Mouse (Mus musculus) adrenal gland, adult (tissue): ENCODE measurements at regions not wholly inside any gene's neighbourhood (a gene's known extent, or its start where the extent isn't known, plus 50 kb on each side); places are given as distances from the start of the nearest gene placed in this dataset.

ENCODE experiments used
- DNase-seq, 2 experiments: peaks; one replicate each; pipeline ENCODE4 v3.0.0; 2022 to 2023; ENCODE audit warnings: low spot score in 1 of 2; ENCODE audit not compliant: inconsistent age in 2 of 2

- DNase-seq, result no peak
Observed at GRCm38 (mm10) chr19:52878812-52879502, 161.1 kb downstream of the Xpnpep1 start.

GRCm38 (mm10) chr19:52866635-52867034 is 173.4 kb downstream of the Xpnpep1 start:
- no peak for DNase-seq

DNA sequence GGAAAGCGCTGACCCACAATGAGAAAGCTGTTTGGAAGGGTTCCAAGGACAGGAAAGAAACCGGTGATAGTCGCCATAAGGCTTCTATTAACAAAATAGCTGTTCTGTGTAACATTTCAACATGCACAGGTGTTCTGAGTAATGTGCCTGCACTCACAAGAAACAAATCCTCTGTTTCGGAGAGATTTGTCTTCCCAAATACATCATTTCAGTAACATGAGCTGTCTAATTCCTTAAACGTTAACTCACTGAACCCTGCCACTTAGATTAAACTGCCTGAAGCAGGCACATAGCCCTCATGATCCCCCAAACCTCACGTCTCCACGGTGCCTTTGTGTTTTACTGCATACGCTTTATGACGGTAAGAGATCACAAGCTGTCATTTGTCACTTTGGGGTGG is 178.4 kb downstream of the Xpnpep1 start:
- no peak for DNase-seq

- peak in 1 of 2 experiments; percentile 32 for DNase-seq
Observed at GRCm38 (mm10) chr19:52854068-52854682, 185.8 kb downstream of the Xpnpep1 start.

DNA sequence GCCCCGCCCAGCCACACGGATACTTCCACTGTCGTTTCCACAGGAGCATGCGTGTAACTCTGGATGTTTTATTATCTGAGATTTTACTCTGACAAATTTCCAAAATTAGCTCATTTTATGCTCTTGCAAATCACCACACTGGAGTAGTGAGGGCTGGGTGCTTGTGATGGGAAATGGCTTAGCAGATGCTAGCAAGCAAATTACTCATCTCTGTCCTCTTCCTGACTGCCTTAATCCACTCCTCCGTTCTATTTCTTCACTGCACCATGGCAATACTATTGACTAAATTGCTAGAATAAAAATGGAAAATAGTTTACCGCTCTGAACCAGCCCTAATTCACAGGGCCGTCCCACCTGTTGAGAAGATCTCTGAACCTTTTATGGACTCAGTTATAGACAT is 223.8 kb downstream of the Xpnpep1 start:
- no peak for DNase-seq

- no peak for DNase-seq
Observed at GRCm38 (mm10) chr19:52812046-52812445, 228.0 kb downstream of the Xpnpep1 start.

DNA sequence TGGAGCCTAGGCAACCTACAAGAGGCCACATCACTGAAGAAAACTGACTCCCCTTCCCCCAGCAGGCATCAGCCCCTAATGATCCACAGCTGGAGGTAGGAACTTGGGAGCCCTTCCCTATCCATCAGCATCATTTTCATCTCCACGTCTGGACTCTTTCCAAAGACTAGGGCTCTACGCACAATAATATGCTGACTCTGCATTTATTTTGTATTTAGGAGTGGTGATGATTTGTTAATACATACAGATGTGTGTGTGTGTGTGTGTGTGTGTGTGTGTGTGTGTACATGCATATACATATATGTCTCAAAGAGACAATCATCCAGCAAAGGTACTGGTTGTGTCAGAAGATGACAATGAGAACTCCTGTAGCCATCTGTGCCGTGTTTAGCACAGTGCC is 251.2 kb downstream of the Xpnpep1 start:
- DNase-seq, result no peak

DNA sequence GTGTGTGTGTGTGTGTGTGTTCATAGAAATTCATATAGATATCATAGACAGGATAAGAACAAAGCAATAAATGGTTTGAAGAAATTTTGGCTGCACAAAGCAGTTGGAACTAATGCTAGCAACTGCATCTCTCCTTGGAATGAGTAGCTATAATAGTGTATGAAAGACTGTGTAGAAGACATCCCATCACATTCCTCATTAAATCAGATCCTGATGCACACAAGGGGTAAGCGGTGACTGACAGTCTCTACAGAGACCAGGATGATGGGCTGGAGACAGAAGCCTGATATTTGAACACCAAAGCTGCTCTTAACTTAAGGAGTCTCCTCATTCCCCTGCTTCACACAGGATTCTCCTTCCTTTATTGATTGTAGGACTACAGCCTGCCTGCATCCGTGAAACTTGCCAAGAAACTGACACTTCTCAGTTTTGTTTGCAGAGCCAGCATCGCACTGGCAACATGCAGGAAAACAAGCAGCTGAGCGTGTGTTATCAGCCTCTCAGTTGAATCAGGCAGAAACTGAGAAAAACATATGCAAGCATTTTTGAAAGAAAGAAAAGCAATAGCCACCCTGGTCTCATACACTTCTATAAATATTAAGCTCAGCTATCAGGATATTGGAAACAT is 271.1 kb downstream of the Xpnpep1 start:
- no peak for DNase-seq

DNA sequence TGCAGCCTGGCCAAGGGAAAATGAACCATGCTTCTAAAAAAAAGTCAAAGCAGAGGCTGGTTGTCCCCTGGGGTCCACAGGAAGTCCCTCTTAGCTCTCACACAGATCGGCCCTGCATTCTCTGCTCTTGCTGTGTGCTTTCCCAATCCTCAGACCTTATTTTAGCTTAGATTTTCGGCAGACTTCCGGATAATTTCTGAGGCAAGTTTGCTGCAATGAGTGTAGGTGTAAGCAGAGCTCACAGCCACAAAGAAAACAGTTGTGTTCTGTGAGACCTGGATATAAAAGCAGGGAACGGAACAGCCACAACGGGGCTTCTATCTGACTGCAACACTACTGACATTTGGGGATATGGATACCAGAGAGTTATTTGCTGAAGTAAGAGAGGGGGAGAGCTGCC is 271.9 kb downstream of the Xpnpep1 start:
- DNase-seq, result no peak

DNA sequence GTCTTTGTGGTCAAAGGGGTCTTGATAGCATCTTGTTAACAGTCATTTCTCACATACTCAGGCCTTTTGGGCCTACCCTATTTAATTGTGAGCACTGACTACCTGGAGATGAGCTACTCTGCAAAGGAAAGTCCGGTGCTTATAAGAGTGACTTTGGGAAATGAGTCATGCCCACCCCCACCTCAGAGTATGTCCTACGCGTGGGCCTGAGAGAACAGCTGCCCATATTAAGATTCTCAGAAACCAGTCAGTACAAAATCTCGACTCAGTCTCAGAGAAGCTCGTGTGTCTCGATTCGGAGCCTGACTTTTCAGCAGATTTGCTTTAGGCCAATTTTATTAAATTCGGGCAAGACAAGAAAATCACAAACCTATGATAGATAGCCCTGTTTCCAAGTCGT is 301.1 kb downstream of the Xpnpep1 start:
- DNase-seq, result no peak

DNA sequence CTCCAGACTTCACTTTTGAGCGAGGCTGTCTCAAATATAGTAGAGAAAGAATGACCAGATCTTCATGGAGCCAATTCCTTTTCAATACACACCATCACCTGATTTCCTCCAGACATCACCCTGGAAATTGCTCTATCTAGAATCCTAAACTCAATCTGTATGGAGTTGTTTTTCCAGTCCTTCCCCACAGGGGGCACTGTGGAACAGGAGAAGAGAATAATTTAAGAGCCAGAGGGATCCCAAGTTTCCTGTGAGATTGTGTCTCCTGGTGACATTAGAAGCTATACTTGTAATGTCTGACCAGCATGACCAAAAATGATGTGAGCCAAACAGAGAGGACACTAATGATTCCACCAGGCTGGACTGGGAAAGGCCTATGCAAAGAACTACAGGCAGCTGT is 318.2 kb downstream of the Xpnpep1 start:
- DNase-seq, result no peak

DNA sequence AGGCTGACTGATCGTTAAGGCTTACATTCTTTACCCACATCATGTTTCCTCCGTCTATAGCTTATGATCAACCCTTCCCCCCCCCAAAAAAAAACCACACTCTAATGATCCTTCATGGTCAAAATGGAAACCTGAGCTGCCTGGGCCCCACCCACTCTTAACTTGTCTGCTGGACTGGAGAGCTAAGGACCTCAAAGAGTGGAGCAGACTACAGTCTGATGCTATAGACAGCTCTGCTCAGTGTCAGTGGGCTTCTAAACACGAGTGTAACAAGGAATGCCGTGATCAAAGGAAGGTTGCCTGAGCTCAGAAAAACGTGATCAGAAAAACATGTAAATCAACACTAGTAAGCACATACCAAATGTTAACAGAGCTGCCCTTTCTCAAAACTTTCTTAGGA is 324.7 kb downstream of the Xpnpep1 start:
- DNase-seq, result no peak

DNA sequence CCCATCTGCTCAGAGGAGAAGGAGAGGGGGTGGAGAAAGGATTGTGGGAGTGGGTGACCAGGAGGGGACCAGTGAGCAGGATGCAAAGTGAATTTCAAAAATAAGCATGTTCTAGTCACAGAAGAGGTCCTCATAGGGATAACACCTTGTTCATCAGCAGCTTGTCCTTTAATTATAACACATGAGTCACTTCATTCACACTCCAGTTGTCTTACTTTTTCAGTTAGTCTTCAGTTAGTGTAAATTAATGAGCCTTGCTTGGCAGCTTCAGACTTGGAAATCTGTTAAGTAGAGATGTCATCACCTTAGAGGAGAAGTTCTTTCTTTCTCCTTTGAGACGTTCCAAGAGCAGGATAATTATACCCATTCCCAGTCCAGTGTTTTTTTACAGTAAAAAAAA is 332.3 kb downstream of the Xpnpep1 start:
- no peak for DNase-seq

DNA sequence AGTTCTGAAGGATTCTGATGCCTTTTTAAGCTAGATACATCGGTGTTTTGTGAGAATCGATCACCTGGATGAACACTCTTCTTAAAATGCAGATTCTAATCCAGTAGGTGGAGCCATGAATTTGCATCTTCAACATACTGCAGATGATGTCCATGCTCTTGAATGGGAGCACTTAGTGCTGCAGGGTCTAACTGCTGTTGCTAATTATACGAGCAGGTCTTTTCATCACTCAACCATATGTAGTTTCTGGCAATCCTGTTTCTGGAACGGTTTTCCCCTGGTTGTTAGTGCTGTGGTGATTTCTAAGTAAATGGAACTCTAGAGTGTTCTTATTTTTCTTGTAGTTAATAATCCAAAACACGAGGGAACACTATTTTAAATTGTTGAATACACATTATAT is 379.0 kb downstream of the Xpnpep1 start:
- no peak for DNase-seq

DNA sequence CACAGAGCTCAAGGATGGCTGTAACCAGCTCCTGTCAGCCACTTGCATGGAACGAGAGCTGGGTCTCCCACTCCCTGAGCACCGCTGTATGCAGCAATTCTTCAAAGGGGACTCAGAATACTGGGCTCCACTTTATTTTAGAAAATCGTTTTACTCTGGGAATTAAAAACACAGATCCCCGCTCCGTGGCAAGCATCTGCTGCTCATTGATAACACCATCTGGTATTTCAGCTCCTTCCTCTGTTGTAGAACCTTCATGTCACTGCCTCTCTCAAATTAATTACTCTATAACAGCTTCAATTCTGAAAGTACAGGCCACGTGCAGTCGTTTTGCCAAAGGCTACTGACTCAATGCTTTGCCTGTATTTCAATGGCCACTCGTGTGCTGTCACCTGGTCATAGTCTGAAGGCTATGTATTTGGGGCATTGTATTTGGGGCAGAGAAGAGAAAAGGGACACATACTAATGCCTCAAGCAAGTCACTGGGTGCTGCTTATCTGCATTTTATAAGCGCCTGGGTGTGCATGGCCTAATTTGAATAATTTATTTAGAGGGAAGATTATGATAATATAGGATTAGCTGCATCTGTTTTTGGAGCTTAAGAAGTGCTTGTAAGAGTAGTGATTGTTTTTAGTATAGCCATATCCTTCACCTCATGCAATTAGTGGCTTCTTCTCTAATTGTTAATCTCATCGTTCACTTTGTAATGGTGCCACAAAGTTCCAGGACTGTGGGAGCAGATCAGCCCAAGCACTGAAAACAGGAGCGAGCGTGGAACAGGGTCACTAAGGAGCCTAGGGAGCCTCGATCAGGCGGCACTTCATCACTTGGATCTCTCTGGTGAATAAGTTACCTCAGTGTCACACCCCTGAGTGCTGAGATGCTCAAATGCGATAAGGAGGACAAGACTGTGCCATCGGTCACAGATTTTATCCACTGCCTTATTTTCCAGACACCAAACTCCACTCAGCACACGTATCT is 383.3 kb downstream of the Ins1 start:
- no peak for DNase-seq

DNA sequence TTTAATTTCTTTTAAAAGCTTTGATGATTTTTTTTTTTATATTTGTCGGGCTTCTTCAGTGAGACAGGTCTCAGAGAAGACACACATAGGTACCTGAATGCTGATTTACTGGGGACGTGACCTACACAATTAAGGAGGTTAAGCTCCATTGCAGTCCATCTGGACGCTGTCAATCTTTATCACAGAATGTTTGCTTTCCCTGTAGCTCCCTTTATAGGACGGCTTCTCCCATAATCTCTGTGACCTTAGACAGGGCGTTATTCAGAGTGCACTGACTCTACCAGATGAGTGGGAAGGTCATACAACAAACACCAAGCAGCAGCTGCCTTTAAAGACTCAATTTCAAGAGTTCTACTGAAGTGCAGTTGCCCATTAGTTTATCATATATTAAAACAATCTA is 376.1 kb downstream of the Ins1 start:
- no peak for DNase-seq

DNA sequence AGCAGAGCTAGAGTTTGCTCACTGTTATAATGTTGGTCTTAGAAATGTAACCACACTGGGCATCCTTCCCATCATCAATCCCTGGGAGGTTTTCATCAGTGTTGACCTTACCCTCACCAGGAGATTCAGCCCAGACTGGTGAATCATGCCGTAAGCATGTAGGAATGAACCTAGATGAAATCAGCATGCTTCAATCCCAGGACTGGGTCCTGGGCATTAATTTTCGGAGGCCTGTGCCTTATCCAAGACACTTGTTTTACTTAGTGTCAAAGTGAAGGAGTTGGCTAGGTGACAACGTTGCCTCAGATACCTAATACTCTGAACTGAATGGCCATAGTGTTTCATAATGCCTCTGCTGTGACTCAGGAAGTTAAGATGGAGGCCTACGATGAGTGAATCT is 368.4 kb downstream of the Ins1 start:
- no peak for DNase-seq

DNA sequence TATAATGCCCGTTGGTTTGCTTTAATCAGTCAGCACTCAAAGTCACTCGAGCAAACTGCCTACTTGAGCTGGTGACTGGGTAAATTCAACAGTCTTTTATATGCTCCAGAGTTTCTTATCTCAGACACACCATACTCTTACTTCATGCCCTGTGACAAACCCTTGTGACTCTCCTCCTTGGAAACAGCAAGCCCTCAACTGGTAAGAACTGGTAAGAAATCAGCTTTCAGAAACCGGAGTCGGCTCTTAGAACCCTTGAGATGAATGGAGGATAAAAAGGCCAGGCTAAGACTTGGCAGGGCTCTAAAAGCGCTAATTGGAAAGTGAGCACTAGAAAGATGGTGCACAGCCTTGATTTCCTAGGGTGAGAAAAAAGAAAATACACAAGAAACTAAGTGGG is 360.2 kb downstream of the Ins1 start:
- no peak for DNase-seq

GRCm38 (mm10) chr19:52623496-52623895 is 359.4 kb downstream of the Ins1 start:
- DNase-seq, result peak in 1 of 2 experiments; percentile 19

GRCm38 (mm10) chr19:52613353-52613752 is 349.3 kb downstream of the Ins1 start:
- no peak for DNase-seq

DNA sequence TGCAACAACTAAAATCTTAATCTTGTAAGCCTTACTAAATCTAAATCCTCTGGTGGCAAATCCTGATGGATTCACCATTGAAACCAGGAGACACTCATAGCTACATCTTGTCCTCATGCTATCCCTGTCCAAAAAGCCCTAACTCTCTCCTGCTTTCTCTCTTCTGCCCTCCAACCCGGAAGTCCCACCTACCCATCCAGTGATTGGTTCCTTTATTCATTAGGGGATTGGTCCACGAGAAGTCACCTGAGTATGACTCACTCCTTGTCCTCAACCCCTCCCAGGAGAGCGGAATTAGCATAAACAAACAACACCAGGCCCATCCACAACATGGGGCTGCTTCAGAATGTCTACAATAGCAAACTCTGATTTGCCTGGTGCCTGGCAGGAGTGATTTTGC is 342.8 kb downstream of the Ins1 start:
- no peak for DNase-seq
